Comparison of ENCODE assay signal across 25 mouse cellular contexts in genomic region chr1:162932386-162932785, GRCm38 (mm10). TPM values are rescaled to one million over a fixed set of nuclear protein-coding genes. Genes with fewer than 3 reads are reported as not detected.
DNase-seq lines count a peak whose midpoint lies in the region; ATAC-seq and TF ChIP-seq lines count a peak whose summit lies in the region.
"Had no signal": no experiment of that assay in that cellular context is flagged by ENCODE, and none has a peak within 500 bp of the region (broad histone marks: within the 10 kb centered on the region; RNA-seq: fewer than 3 reads in every experiment).

No protein-coding gene starts in this region.

- H3K4me1 ChIP-seq in heart, adult 2 months (ENCODE audit: control insufficient read depth, insufficient read depth, low read length): peaks cover 4% of the 10 kb centered on the region
- no peaks in the 10 kb centered on the region for H3K4me1 ChIP-seq in heart, embryonic 10.5 days
- no peaks in the 10 kb centered on the region for H3K4me1 ChIP-seq in kidney, embryonic 16.5 days (ENCODE audit: insufficient read depth, low read length)
- H3K4me1 ChIP-seq in lung, postnatal 0 days (ENCODE audit: insufficient read depth, low read depth, low read length): no peaks in the 10 kb centered on the region
- H3K4me1 ChIP-seq in small intestine, adult 2 months (ENCODE audit: control insufficient read depth, insufficient read depth, insufficient read length, low read length): no peaks in the 10 kb centered on the region
- H3K4me1 ChIP-seq: forebrain, embryonic 13.5 days; heart, embryonic 13.5 days; hindbrain, embryonic 15.5 days had no signal

- ATAC-seq in kidney, embryonic 16.5 days (ENCODE audit: low FRiP score, low TSS enrichment): 0 out of 2 replicates have a peak, but pooled peaks have one; percentile 42
- ATAC-seq in lung, postnatal 0 days: no peak
- ATAC-seq: activated CD4-positive, CD25-positive, alpha-beta regulatory T cell, adult 4 months; forebrain, embryonic 13.5 days; forebrain, postnatal 0 days; Patski had no signal

- no peak for TF ChIP-seq POLR2A in heart, adult 2 months (IDR thresholded peaks at IDR 0.05; ENCODE audit: insufficient read depth, low read depth, low read length)
- no peak for TF ChIP-seq POLR2A in small intestine, adult 2 months (IDR thresholded peaks at IDR 0.05; ENCODE audit: low read depth, low read length)

- H3K27me3 ChIP-seq in heart, adult 2 months (ENCODE audit: control insufficient read depth, insufficient read depth, low read length): no peaks in the 10 kb centered on the region
- H3K27me3 ChIP-seq in heart, embryonic 10.5 days (ENCODE audit: insufficient read depth, poor library complexity, severe bottlenecking): no peaks in the 10 kb centered on the region
- H3K27me3 ChIP-seq in kidney, embryonic 16.5 days (ENCODE audit: insufficient read depth, low read length): no peaks in the 10 kb centered on the region
- no peaks in the 10 kb centered on the region for H3K27me3 ChIP-seq in lung, postnatal 0 days (replicated peaks; ENCODE audit: insufficient read depth, low read length)
- no peaks in the 10 kb centered on the region for H3K27me3 ChIP-seq in small intestine, adult 2 months (ENCODE audit: control insufficient read depth, insufficient read depth, low read length)
- H3K27me3 ChIP-seq: CH12.LX; forebrain, embryonic 13.5 days; heart, embryonic 13.5 days; hindbrain, embryonic 15.5 days had no signal

- WGBS in heart, adult 2 months: 78% methylated on average over 4 of the region's 4 CpGs
- WGBS in heart, embryonic 10.5 days: 75% methylated on average over 4 of the region's 4 CpGs
- 69% methylated on average over 4 of the region's 4 CpGs for WGBS in kidney, embryonic 16.5 days
- WGBS in lung, postnatal 0 days: 65% methylated on average over 4 of the region's 4 CpGs
- 62% methylated on average over 4 of the region's 4 CpGs for WGBS in small intestine, adult 2 months

- intact Hi-C loops in heart, adult 2 months (cut with DNase I): no loop called here

- H3K36me3 ChIP-seq in heart, adult 2 months (ENCODE audit: control insufficient read depth, insufficient read depth, low read length): peaks cover 5% of the 10 kb centered on the region
- H3K36me3 ChIP-seq in heart, embryonic 10.5 days: no peaks in the 10 kb centered on the region
- H3K36me3 ChIP-seq in kidney, embryonic 16.5 days (ENCODE audit: insufficient read depth, low read length): no peaks in the 10 kb centered on the region
- H3K36me3 ChIP-seq in lung, postnatal 0 days (ENCODE audit: insufficient read depth, low read length): no peaks in the 10 kb centered on the region
- no peaks in the 10 kb centered on the region for H3K36me3 ChIP-seq in small intestine, adult 2 months (ENCODE audit: control insufficient read depth, insufficient read depth, low read length)
- H3K36me3 ChIP-seq: embryonic facial prominence, embryonic 10.5 days; heart, embryonic 13.5 days; hindbrain, embryonic 15.5 days had no signal

- H3K9me3 ChIP-seq in heart, embryonic 10.5 days: no peaks in the 10 kb centered on the region
- H3K9me3 ChIP-seq in kidney, embryonic 16.5 days (ENCODE audit: low read length): no peaks in the 10 kb centered on the region
- H3K9me3 ChIP-seq in lung, postnatal 0 days (ENCODE audit: low read length): no peaks in the 10 kb centered on the region
- H3K9me3 ChIP-seq: embryonic facial prominence, embryonic 10.5 days; forebrain, embryonic 13.5 days; heart, embryonic 13.5 days; hindbrain, embryonic 15.5 days had no signal

- H3K27ac ChIP-seq in heart, adult 2 months: peak overlapping the region; percentile 82
- no peak overlapping the region for H3K27ac ChIP-seq in heart, embryonic 10.5 days
- H3K27ac ChIP-seq in kidney, embryonic 16.5 days (ENCODE audit: low read length): peak overlapping the region; percentile 48; the same call in 1 of the 2 replicates
- H3K27ac ChIP-seq in lung, postnatal 0 days (ENCODE audit: low read length): peak overlapping the region; percentile 74; the same call in 1 of the 2 replicates
- H3K27ac ChIP-seq in small intestine, adult 2 months (ENCODE audit: insufficient read depth, low read depth, low read length): 0 out of 2 replicates have a peak overlapping the region, but pooled peaks have one; percentile 5
- H3K27ac ChIP-seq: embryonic facial prominence, embryonic 10.5 days; forebrain, embryonic 13.5 days; heart, embryonic 13.5 days; hindbrain, embryonic 15.5 days had no signal

- TF ChIP-seq EP300 in heart, adult 2 months (IDR thresholded peaks at IDR 0.05; ENCODE audit: insufficient read depth, low read depth, low read length): no peak
- TF ChIP-seq EP300 in lung, postnatal 0 days (IDR thresholded peaks at IDR 0.05): no peak

- no peak overlapping the region for H3K4me2 ChIP-seq in kidney, embryonic 16.5 days (replicated peaks; ENCODE audit: low read depth, low read length)
- H3K4me2 ChIP-seq in lung, postnatal 0 days (replicated peaks; ENCODE audit: low read depth, low read length): no peak overlapping the region
- H3K4me2 ChIP-seq: forebrain, embryonic 13.5 days; heart, embryonic 13.5 days; hindbrain, embryonic 15.5 days had no signal

- H3K4me3 ChIP-seq in heart, adult 2 months: no peak overlapping the region
- no peak overlapping the region for H3K4me3 ChIP-seq in heart, embryonic 10.5 days
- no peak overlapping the region for H3K4me3 ChIP-seq in kidney, embryonic 16.5 days (ENCODE audit: low read length)
- H3K4me3 ChIP-seq in lung, postnatal 0 days (ENCODE audit: low read depth, low read length): no peak overlapping the region
- H3K4me3 ChIP-seq in small intestine, adult 2 months (ENCODE audit: low read depth, low read length): no peak overlapping the region
- H3K4me3 ChIP-seq: embryonic facial prominence, embryonic 10.5 days; forebrain, embryonic 13.5 days; heart, embryonic 13.5 days; hindbrain, embryonic 15.5 days had no signal

- no peak for TF ChIP-seq CTCF in heart, adult 2 months (IDR thresholded peaks at IDR 0.05)
- no peak for TF ChIP-seq CTCF in lung, postnatal 0 days (IDR thresholded peaks at IDR 0.05)
- no peak for TF ChIP-seq CTCF in small intestine, adult 2 months (IDR thresholded peaks at IDR 0.05; ENCODE audit: extremely low read depth, insufficient read length, insufficient replicate concordance, low read depth, low read length)

- DNase-seq in heart, adult 2 months: no peak
- no peak for DNase-seq in heart, embryonic 10.5 days (ENCODE audit: low spot score)
- DNase-seq in kidney, postnatal 25 days: no peak
- no peak for DNase-seq in lung, postnatal 0 days (ENCODE audit: low spot score)
- DNase-seq in lung, postnatal 14 days: no peak
- DNase-seq: adrenal gland, postnatal 14 days; cerebellum, adult 18-20 months; cerebellum, adult 9-11 months; forebrain, postnatal 0 days; gastrocnemius, postnatal 36 days had no signal

- no peak overlapping the region for H3K9ac ChIP-seq in heart, adult 2 months (ENCODE audit: low read depth, low read length)
- H3K9ac ChIP-seq in kidney, embryonic 16.5 days (replicated peaks; ENCODE audit: low read length): no peak overlapping the region
- H3K9ac ChIP-seq in lung, postnatal 0 days (replicated peaks; ENCODE audit: low read depth): no peak overlapping the region
- H3K9ac ChIP-seq: forebrain, embryonic 13.5 days; forebrain, postnatal 0 days; heart, embryonic 13.5 days; hindbrain, embryonic 15.5 days had no signal

- H3K79me2 ChIP-seq in heart, adult 2 months (replicated peaks; ENCODE audit: control insufficient read depth, insufficient read depth, low read length): no peaks in the 10 kb centered on the region

RNA-seq across cellular contexts. Expression of gene Fmo6, which starts 4.9 kb away (rescaled TPM):
- not detected for total RNA-seq in heart, adult 2 months (2021)
- polyA plus RNA-seq in heart, adult 2 months (2012; rRNA removed): 0.53 TPM in 1 of 2 replicates, not detected in the other
- not detected in 2 replicates for polyA plus RNA-seq in heart, embryonic 10.5 days (2016; fragmentation: Nextera tagmentation; extraction: Ambion mirVana)
- polyA plus RNA-seq in kidney, embryonic 16.5 days (2015; fragmentation: Nextera tagmentation; extraction: Ambion mirVana): 0.20 and 0.21 TPM in 2 replicates
- 0.08 and 0.16 TPM in 2 replicates for polyA plus RNA-seq in lung, postnatal 0 days (2015; fragmentation: Nextera tagmentation; extraction: Ambion mirVana)
- polyA plus RNA-seq in small intestine, adult 2 months (2012; rRNA removed): not detected in 2 replicates
- total RNA-seq: adrenal gland, adult 18-20 months; adrenal gland, postnatal 14 days; CH12.LX; forebrain, postnatal 0 days; gastrocnemius, adult 18-20 months; gastrocnemius, postnatal 36 days; heart, postnatal 36 days had no signal
- polyA plus RNA-seq: activated CD4-positive, CD25-positive, alpha-beta regulatory T cell, adult 4 months; embryonic facial prominence, embryonic 10.5 days; forebrain, embryonic 13.5 days; forebrain, postnatal 0 days; heart, embryonic 13.5 days; heart, postnatal 0 days; hindbrain, embryonic 11.5 days; hindbrain, embryonic 15.5 days; Patski had no signal

RNA-seq across cellular contexts. Expression of gene Fmo2, which starts 33.9 kb away (rescaled TPM):
- total RNA-seq in heart, adult 2 months (2021): 10 to 100 TPM; 35.5 to 52.9 TPM
- 17.9 and 24.3 TPM in 2 replicates for polyA plus RNA-seq in heart, adult 2 months (2012; rRNA removed)
- 0.10 TPM in 1 of 2 replicates, not detected in the other for polyA plus RNA-seq in heart, embryonic 10.5 days (2016; fragmentation: Nextera tagmentation; extraction: Ambion mirVana)
- 6.5 and 9.3 TPM in 2 replicates for polyA plus RNA-seq in kidney, embryonic 16.5 days (2015; fragmentation: Nextera tagmentation; extraction: Ambion mirVana)
- 266 and 286 TPM in 2 replicates for polyA plus RNA-seq in lung, postnatal 0 days (2015; fragmentation: Nextera tagmentation; extraction: Ambion mirVana)
- 0.61 and 1.7 TPM in 2 replicates for polyA plus RNA-seq in small intestine, adult 2 months (2012; rRNA removed)
- total RNA-seq: CH12.LX had no signal
- polyA plus RNA-seq: activated CD4-positive, CD25-positive, alpha-beta regulatory T cell, adult 4 months; embryonic facial prominence, embryonic 10.5 days; forebrain, embryonic 13.5 days had no signal

RNA-seq across cellular contexts. Expression of gene Fmo3, which starts 51.9 kb away (rescaled TPM):
- under 1 TPM in 1 of 2 experiments, not detected in 1; 0.16 TPM for total RNA-seq in heart, adult 2 months (2021)
- polyA plus RNA-seq in heart, adult 2 months (2012; rRNA removed): 0.32 and 2.9 TPM in 2 replicates
- not detected in 2 replicates for polyA plus RNA-seq in heart, embryonic 10.5 days (2016; fragmentation: Nextera tagmentation; extraction: Ambion mirVana)
- not detected in 2 replicates for polyA plus RNA-seq in kidney, embryonic 16.5 days (2015; fragmentation: Nextera tagmentation; extraction: Ambion mirVana)
- polyA plus RNA-seq in lung, postnatal 0 days (2015; fragmentation: Nextera tagmentation; extraction: Ambion mirVana): 0.60 and 1.2 TPM in 2 replicates
- not detected in 2 replicates for polyA plus RNA-seq in small intestine, adult 2 months (2012; rRNA removed)
- total RNA-seq: adrenal gland, adult 18-20 months; CH12.LX; forebrain, postnatal 0 days; gastrocnemius, adult 18-20 months; gastrocnemius, postnatal 36 days; heart, postnatal 36 days had no signal
- polyA plus RNA-seq: activated CD4-positive, CD25-positive, alpha-beta regulatory T cell, adult 4 months; embryonic facial prominence, embryonic 10.5 days; embryonic facial prominence, embryonic 14.5 days; forebrain, embryonic 13.5 days; forebrain, postnatal 0 days; heart, embryonic 13.5 days; heart, postnatal 0 days; hindbrain, embryonic 11.5 days; hindbrain, embryonic 15.5 days; Patski had no signal

Comparison
In these comparisons a context has a peak if more than half of its experiments do, and no peak if none do; other contexts are left out.
1. RNA of gene Fmo2, which starts 33.9 kb away (polyA plus RNA-seq): 266 to 286 TPM in lung, postnatal 0 days; 17.9 to 24.3 TPM in heart, adult 2 months, 6.5 to 9.3 TPM in kidney, embryonic 16.5 days, 0.61 to 1.7 TPM in small intestine, adult 2 months and 0.10 TPM in heart, embryonic 10.5 days; every median in the first group is over 10 times any median in the second.